Mouse (Mus musculus) embryo, embryonic 10.5 days (tissue): ENCODE results near the gene Kcnn1.
"Not testable (repeated sequence)": the region's sequence is repeated elsewhere in the genome, so short reads cannot be mapped to it uniquely, and the experiment has no call there.

Experiments used
- DNase-seq: peaks from one replicate; pipeline ENCODE4 v3.0.0-alpha.2; 2015; ENCODE audit warnings: low spot score

The Kcnn1 gene

GRCm38 (mm10) chr8:70862824-70863641, at the start of gene Kcnn1:
Gene Kcnn1, minus strand, starts transcription at chr8:70863258.
- peak; percentile 73 for DNase-seq

GRCm38 (mm10) chr8:70911596-70911995, 48.5 kb upstream of the Kcnn1 start:
- DNase-seq: no peak

GRCm38 (mm10) chr8:70907518-70907917, 44.5 kb upstream of the Kcnn1 start:
- no peak for DNase-seq

GRCm38 (mm10) chr8:70905831-70906736, 43.0 kb upstream of the Kcnn1 start, which contains the start of gene Map1s:
Gene Map1s, plus strand, starts transcription at chr8:70905932.
- DNase-seq: peak; percentile 96

GRCm38 (mm10) chr8:70905463-70905830, 42.4 kb upstream of the Kcnn1 start:
- DNase-seq: no peak

- DNase-seq: no peak
Measured at GRCm38 (mm10) chr8:70904532-70904931, 41.5 kb upstream of the Kcnn1 start.

- no peak for DNase-seq
Measured at GRCm38 (mm10) chr8:70903582-70903981, 40.5 kb upstream of the Kcnn1 start.

GRCm38 (mm10) chr8:70903112-70903511, 40.1 kb upstream of the Kcnn1 start:
- DNase-seq: no peak

GRCm38 (mm10) chr8:70902211-70902610, 39.2 kb upstream of the Kcnn1 start:
- no peak for DNase-seq

GRCm38 (mm10) chr8:70900872-70901387, 37.9 kb upstream of the Kcnn1 start:
- DNase-seq: no peak

GRCm38 (mm10) chr8:70899226-70899625, 36.2 kb upstream of the Kcnn1 start:
- no peak for DNase-seq

- DNase-seq: no peak
Measured at GRCm38 (mm10) chr8:70898661-70899198, 35.7 kb upstream of the Kcnn1 start.

GRCm38 (mm10) chr8:70897681-70898413, 34.8 kb upstream of the Kcnn1 start:
- peak; percentile 93 for DNase-seq

- peak; percentile 99 for DNase-seq
Measured at GRCm38 (mm10) chr8:70897021-70897680, 34.1 kb upstream of the Kcnn1 start, which contains the start of gene Rpl18a. Gene Rpl18a, minus strand, starts transcription at chr8:70897412.

GRCm38 (mm10) chr8:70896316-70897020, 33.4 kb upstream of the Kcnn1 start:
- DNase-seq: no peak

GRCm38 (mm10) chr8:70895571-70896259, 32.7 kb upstream of the Kcnn1 start:
- DNase-seq: not testable (repeated sequence)

- no peak for DNase-seq
Measured at GRCm38 (mm10) chr8:70894771-70895545, 31.9 kb upstream of the Kcnn1 start.

- no peak for DNase-seq
Measured at GRCm38 (mm10) chr8:70894385-70894720, 31.3 kb upstream of the Kcnn1 start.
